Mouse (Mus musculus): ENCODE measurements at regions not wholly inside any gene's neighbourhood (a gene's known extent, or its start where the extent isn't known, plus 50 kb on each side); places are given as distances from the start of the nearest gene placed in this dataset.

DNA sequence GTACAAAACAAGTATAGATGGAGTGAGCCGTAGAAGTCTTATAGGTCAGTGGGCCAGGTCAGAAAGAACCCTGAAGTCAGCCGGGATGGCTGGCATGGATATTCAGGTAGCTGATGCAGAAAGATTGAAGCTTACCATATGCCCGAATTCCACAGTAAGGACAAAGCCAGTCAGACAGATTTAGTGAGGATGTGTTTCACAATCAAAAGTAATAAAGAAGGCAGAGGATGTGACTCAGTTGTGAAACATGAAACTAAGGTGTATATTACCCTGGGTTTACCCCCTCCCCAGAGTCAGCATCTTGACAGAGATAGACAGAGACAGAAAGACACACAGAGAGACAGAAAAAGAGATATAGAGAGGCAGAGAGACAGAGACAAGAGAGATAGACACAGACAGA is 109.3 kb upstream of the Sgcd start:
- TF ChIP-seq CTCF (IDR thresholded peaks at IDR 0.05; ENCODE audit: insufficient read depth, low read length) (no peak), POLR2A (IDR thresholded peaks at IDR 0.05; ENCODE audit: borderline replicate concordance, extremely low read depth, low read depth, low read length) (no peak)
